Mouse (Mus musculus) intestine, embryonic 14.5 days (tissue): ENCODE measurements around the gene Tmem238l. TPM values are rescaled to one million over a fixed set of nuclear protein-coding genes. Genes with fewer than 3 reads are reported as not detected.
A peak's percentile ranks its signal among the peaks of the same experiment; 100 is the strongest.

Source experiments
- ATAC-seq: fragments of 200-750 bp; cut with Nextera tagmentation; replicated peaks from 2 replicates; pipeline ENCODE4 v1.8.0; 2017; ENCODE audit warnings: low read depth, moderate number of reproducible peaks, moderate TSS enrichment, moderate library complexity; ENCODE audit not compliant: low FRiP score, low TSS enrichment
- DNase-seq: peaks from one replicate; pipeline ENCODE4 v3.0.0-alpha.2; 2018; ENCODE audit warnings: low spot score
- H3K27ac ChIP-seq: fragments of 300-500 bp; sonication (generic); 2 replicates; pipeline ENCODE4 v1.5.1; 2014; ENCODE audit warnings: low read depth, mild to moderate bottlenecking, control low read depth
- H3K27me3 ChIP-seq: fragments of 300-500 bp; sonication (generic); replicated peaks from 2 replicates; pipeline ENCODE4 v1.6.1; 2014; ENCODE audit warnings: low read length, control low read depth; ENCODE audit not compliant: control insufficient read depth, insufficient read depth
- H3K36me3 ChIP-seq: fragments of 300-500 bp; sonication (generic); 2 replicates; pipeline ENCODE4 v1.6.1; 2014; ENCODE audit warnings: low read length, control low read depth; ENCODE audit not compliant: control insufficient read depth, insufficient read depth
- H3K4me1 ChIP-seq: fragments of 300-500 bp; sonication (generic); replicated peaks from 2 replicates; pipeline ENCODE4 v1.6.1; 2014; ENCODE audit warnings: low read length, control low read depth, mixed read lengths; ENCODE audit not compliant: control insufficient read depth, insufficient read depth
- H3K4me2 ChIP-seq: fragments of 300-500 bp; sonication (generic); 2 replicates; pipeline ENCODE4 v1.6.1; 2014; ENCODE audit warnings: low read length
- H3K4me3 ChIP-seq: fragments of 300-500 bp; sonication (generic); 2 replicates; pipeline ENCODE4 v1.5.1; 2014; ENCODE audit warnings: low read depth, low read length, control low read depth, mixed read lengths
- H3K9ac ChIP-seq: fragments of 300-500 bp; sonication (generic); 2 replicates; pipeline ENCODE4 v1.6.1; 2014; ENCODE audit warnings: mild to moderate bottlenecking, low read length
- H3K9me3 ChIP-seq: fragments of 300-500 bp; sonication (generic); 2 replicates; pipeline ENCODE4 v1.6.1; 2016; ENCODE audit warnings: low read length, control low read depth; ENCODE audit not compliant: control insufficient read depth
- WGBS: fragments of 180-500 bp; shearing (Covaris S2); extraction: QIAGEN DNeasy Blood & Tissue Kit; methylation state at CpG from one replicate; pipeline ENCODE4 v1.1.7; 2014; 5-methylcytosine and 5-hydroxymethylcytosine counted together
- polyA plus RNA-seq: library from polyadenylated mRNA; unstranded; fragments of >200 nt; fragmentation: Nextera tagmentation; extraction: Ambion mirVana; gene quantifications from 2 replicates; pipeline ENCODE4 v1.2.1, GENCODE M21; 2014

Tmem238l gene
- polyA plus RNA-seq, 1 experiment from 2014 or later, result 0.68 TPM

DNA sequence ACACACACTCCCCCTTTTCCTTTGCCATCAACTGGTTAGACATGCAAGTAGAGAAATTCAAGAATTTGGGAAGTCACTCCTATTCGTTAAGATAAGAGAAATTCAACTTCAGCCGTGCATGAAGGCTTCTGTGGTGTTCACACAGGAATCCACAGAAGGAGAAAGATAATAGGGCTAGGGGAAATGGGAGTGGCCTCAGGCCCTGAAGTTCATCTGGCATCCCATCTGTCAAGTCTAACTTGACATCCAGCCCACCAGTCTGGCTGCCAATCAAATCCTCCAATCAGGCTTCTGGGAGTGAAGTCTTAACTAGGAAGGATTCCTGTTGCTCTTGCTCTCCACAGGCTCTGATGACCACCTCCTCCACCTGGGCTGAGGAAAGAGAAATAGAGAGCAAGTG is 46.5 kb downstream of the Tmem238l start:
- H3K27ac ChIP-seq, result no peak overlapping the region
- H3K4me1 ChIP-seq, result no peaks in the 10 kb centered on the region; the same call in 1 of the 2 replicates
- H3K36me3 ChIP-seq, result no peaks in the 10 kb centered on the region
- H3K4me3 ChIP-seq, result no peak overlapping the region
- no peak overlapping the region for H3K4me2 ChIP-seq
- DNase-seq (no peak), ATAC-seq (no peak)
- WGBS, result 61% methylated on average over 2 of the region's 2 CpGs
- no peak overlapping the region for H3K9ac ChIP-seq
- no peaks in the 10 kb centered on the region for H3K9me3 ChIP-seq
- no peaks in the 10 kb centered on the region for H3K27me3 ChIP-seq

DNA sequence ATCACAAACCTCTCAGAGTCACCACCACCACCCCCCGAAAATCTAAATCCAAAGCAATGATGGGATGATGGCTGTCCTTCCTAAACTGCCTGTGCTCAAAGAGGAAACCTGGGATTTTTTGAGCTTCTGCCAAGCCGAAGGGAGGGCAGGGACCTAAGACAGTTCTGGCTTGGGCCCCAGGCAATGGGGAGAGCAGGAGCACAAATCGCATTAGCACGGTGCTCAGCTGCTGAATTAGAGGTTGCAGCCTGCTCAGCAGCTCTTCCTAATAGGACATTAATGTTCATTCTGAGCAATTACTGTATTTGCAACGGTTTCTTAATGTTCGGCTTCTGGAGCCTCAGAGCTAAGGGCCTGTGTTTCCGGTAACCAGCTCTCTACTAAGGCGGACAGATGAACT is 51.5 kb downstream of the Tmem238l start:
- no peak overlapping the region for H3K4me3 ChIP-seq

DNA sequence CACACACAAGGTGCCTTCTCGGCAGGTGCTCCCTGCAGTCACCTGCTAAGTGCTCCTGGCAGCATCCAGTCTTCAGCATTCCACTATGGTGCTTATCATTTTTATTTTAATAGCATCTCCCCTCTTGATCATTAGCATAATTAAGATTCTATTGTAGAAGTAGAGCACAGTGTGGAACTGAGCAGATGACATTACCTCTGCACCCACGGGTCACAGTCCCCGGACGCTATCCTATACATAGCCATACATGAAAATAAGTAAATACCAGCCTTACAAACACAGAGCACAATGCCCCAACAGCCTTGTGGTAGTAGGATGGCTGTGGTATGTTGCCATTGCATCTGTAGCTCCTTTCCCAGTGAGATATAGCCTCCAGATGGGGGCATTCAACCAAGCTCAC is 52.1 kb downstream of the Tmem238l start:
- Histone ChIP-seq H3K9me3 (no peaks in the 10 kb centered on the region), H3K9ac (no peak overlapping the region), H3K4me1 (peaks cover 9% of the 10 kb centered on the region), H3K27me3 (no peaks in the 10 kb centered on the region), H3K36me3 (no peaks in the 10 kb centered on the region), H3K4me2 (no peak overlapping the region), H3K27ac (no peak overlapping the region; the same call in 1 of the 2 replicates), H3K4me3 (no peak overlapping the region)
- DNase-seq (no peak), ATAC-seq (no peak)
- 91% methylated on average over 4 of the region's 4 CpGs for WGBS

More for the DNA sequence above, 51.5 kb downstream of the Tmem238l start:
- H3K27ac ChIP-seq, result no peak overlapping the region
- DNase-seq (no peak), ATAC-seq (no peak)
- H3K9ac ChIP-seq, result no peak overlapping the region
- no peaks in the 10 kb centered on the region for H3K27me3 ChIP-seq
- no peak overlapping the region for H3K4me2 ChIP-seq
- whole genome bisulfite sequencing, result 78% methylated on average over 8 of the region's 8 CpGs
- H3K36me3 ChIP-seq, result no peaks in the 10 kb centered on the region
- peaks cover 9% of the 10 kb centered on the region for H3K4me1 ChIP-seq
- H3K9me3 ChIP-seq, result no peaks in the 10 kb centered on the region

DNA sequence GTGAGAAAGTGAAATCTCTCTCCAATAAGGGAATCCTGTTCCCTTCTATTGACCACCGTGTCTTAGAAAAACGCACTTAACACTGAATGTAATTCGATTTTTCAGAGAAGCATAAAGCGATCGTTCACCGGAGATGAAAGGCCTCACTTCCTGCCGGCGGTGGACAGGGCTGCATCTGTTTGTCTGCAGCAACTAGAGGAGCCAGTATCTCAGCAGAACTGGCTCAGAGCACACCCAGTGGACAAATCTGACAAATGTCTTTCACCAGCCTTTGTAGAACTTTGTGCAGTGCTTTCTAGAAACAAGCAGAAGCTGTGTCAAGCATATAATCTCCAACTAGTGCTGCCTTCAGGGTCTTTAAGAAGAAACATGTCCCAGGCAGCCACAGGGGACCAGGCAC is 54.0 kb downstream of the Tmem238l start:
- Histone ChIP-seq H3K9me3 (no peaks in the 10 kb centered on the region), H3K4me2 (peak overlapping the region; percentile 29), H3K36me3 (no peaks in the 10 kb centered on the region), H3K27me3 (no peaks in the 10 kb centered on the region), H3K4me3 (no peak overlapping the region), H3K4me1 (peaks cover 9% of the 10 kb centered on the region), H3K27ac (peak overlapping the region; percentile 67), H3K9ac (no peak overlapping the region)
- WGBS, result 5% methylated on average over 8 of the region's 8 CpGs
- DNase-seq (no peak), ATAC-seq (no peak)

DNA sequence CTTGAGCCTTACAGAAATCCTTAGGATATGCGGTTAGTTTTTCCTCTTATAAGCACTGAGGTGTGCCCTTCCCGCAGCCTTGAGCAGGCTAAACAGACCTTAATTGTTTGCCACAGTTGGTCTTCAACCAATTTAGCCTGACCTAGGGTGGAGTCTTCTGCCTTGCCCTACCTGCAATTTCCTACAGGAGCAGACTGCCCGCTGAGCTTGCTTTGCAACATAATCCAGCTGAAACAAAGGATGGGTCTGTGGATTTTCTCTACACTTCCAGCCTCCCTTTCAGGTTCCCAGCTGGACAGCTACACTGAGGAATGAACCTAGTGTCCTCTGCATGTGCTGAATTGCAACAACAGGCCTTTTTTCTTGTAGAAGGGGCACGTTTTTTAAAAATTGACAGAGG is 55.2 kb downstream of the Tmem238l start:
- WGBS, result 53% methylated on average over 4 of the region's 4 CpGs
- Histone ChIP-seq H3K4me1 (peaks cover 9% of the 10 kb centered on the region), H3K27ac (no peak overlapping the region), H3K4me2 (no peak overlapping the region), H3K36me3 (no peaks in the 10 kb centered on the region), H3K9me3 (no peaks in the 10 kb centered on the region), H3K27me3 (no peaks in the 10 kb centered on the region), H3K9ac (no peak overlapping the region), H3K4me3 (no peak overlapping the region)
- no peak for ATAC-seq
- no peak for DNase-seq

Other genes starting within 250 kb of the Tmem238l start
- 5.6 and 6.0 TPM in 2 replicates for gene Pirt, start 44.7 kb upstream of the Tmem238l start, polyA plus RNA-seq
- gene Tmem220, start 68.5 kb downstream of the Tmem238l start, polyA plus RNA-seq, result 1.1 and 1.2 TPM in 2 replicates
- gene Adprm, start 96.0 kb downstream of the Tmem238l start, polyA plus RNA-seq, result 25.3 and 28.2 TPM in 2 replicates
- gene Sco1, start 96.0 kb downstream of the Tmem238l start, polyA plus RNA-seq, result 18.1 and 20.4 TPM in 2 replicates
- 0.30 and 0.46 TPM in 2 replicates for gene Myh3, start 121.7 kb downstream of the Tmem238l start, polyA plus RNA-seq
- 0.05 TPM in 1 of 2 replicates, not detected in the other for gene Myh2, start 214.4 kb downstream of the Tmem238l start, polyA plus RNA-seq
- gene Myh1, start 243.4 kb downstream of the Tmem238l start, polyA plus RNA-seq, result 0.05 TPM in 1 of 2 replicates, not detected in the other